Mouse (Mus musculus) retina, postnatal 1 day (tissue): ENCODE data around the gene Gm21981.
"Not testable (repeated sequence)": the region's sequence is repeated elsewhere in the genome, so short reads cannot be mapped to it uniquely, and the experiment has no call there.

ENCODE experiments used
- DNase-seq: peaks from one replicate; pipeline ENCODE4 v3.0.0-alpha.2; 2012

The Gm21981 gene

GRCm38 (mm10) chr17:47663009-47663713 lies 31.1 kb downstream of the Gm21981 start:
- peak; percentile 81 for DNase-seq

- DNase-seq = no peak
Observed at GRCm38 (mm10) chr17:47658741-47659243, 35.5 kb downstream of the Gm21981 start.

GRCm38 (mm10) chr17:47657901-47658300 lies 36.4 kb downstream of the Gm21981 start:
- no peak for DNase-seq

GRCm38 (mm10) chr17:47655697-47656096 lies 38.6 kb downstream of the Gm21981 start:
- DNase-seq = no peak

GRCm38 (mm10) chr17:47654346-47654745 lies 39.9 kb downstream of the Gm21981 start:
- not testable (repeated sequence) for DNase-seq

- DNase-seq = no peak
Observed at GRCm38 (mm10) chr17:47651953-47652352, 42.3 kb downstream of the Gm21981 start.

- DNase-seq = no peak
Observed at GRCm38 (mm10) chr17:47648966-47649365, 45.3 kb downstream of the Gm21981 start.

GRCm38 (mm10) chr17:47646683-47647082 lies 47.6 kb downstream of the Gm21981 start:
- peak; percentile 78 for DNase-seq

GRCm38 (mm10) chr17:47642992-47643391 lies 51.3 kb downstream of the Gm21981 start:
- DNase-seq = no peak
